Mouse (Mus musculus): ENCODE data around the gene Anapc16.

GRCm38 (mm10) chr10:60028979-60029378, 26.0 kb upstream of the Anapc16 start:
- TF ChIP-seq POLR2A (IDR thresholded peaks at IDR 0.05; ENCODE audit: borderline replicate concordance, control insufficient read depth, low read depth, low read length) (no peak), CTCF (IDR thresholded peaks at IDR 0.05; ENCODE audit: control insufficient read depth, insufficient read depth, low read length) (no peak)

Data from bone marrow, adult 2 months (tissue).